Mouse (Mus musculus) right cerebral cortex, postnatal 25 days (tissue): ENCODE results near the gene Uprt.
A peak's percentile ranks its signal among the peaks of the same experiment; 100 is the strongest.

Experiments used
- DNase-seq: peaks from one replicate; pipeline ENCODE4 v3.0.0; 2022

Gene Uprt

DNA sequence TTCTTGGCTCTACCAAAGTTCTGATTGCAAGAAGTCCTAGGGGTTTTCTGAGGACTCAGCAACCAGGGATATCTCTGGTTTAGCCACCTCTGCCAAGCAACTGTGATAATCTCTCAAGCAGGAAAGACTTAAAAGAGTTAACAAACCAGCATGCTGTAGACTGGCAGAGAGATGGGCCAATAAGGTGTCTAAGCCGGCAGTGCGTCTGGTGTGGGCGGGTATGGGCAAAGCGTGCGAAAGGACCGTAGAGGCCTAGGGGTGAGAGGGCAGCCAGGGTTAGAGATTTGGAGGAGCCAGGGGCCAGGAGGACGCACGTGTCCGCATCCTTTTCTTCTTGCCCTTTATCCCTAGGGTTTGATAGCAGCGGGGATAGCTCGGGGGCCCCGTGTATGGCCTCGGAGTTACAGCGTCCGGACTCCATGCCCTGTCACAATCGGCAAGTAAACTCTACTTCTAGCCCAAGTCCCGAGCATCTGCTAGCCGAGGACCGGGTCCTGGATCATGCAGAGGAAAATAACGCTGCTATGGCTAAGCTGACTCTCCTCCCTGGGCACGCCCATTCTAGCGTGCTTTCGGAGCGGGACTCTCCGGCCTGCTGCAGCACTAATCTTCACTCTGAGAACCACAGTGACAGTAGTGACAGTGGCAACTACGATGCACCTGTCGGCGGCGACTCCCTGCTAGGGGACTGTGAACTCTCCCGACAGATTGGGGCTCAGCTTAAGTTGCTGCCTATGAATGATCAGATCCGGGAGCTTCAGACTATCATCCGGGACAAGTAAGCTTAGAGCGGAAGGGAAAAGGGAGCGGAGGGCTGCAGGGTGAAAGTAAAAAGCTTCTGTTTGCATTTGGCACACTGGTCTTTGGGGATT lies at the start of gene Uprt:
Gene Uprt, plus strand, starts transcription at position 247 of the 872 bp plus-strand sequence.
- DNase-seq = peak; percentile 75

DNA sequence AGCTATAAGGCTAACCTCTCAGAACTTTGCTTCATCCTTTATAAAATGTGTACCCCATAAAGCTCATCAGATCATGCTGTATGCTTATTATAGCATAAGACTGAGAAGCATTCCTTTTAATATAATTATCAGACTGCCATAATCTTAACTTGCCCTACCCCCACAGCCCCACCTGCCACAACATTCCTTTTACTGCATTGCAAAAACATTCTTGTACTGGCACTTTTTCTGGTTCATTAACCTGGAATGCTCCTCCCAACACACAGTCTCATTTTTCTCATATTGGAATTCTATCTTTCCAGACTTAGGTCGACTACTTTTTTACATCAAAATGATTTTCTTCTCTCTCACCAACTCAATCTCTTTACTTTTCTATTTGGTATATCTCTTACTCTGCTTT lies 49.2 kb upstream of the Uprt start:
- no peak for DNase-seq

DNA sequence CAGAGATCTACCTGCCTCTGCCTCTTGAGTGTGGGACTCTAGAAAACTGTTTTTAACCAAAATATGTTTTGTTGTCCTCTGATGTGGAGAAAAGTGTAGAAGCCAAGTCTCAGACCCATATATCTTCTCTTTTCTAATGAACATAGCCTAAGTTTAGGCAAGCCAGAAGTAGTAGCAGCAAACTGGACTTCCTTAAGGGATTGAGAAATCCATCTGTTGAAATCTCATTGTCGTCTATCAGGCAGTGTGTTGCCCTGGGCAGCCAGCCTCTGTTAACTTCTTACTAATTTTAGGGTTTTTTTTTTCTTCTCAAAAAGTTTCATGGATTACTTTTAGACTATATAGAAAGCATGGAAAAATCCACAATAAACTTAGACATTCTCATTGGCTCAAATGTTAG lies 30.2 kb upstream of the Uprt start:
- no peak for DNase-seq

DNA sequence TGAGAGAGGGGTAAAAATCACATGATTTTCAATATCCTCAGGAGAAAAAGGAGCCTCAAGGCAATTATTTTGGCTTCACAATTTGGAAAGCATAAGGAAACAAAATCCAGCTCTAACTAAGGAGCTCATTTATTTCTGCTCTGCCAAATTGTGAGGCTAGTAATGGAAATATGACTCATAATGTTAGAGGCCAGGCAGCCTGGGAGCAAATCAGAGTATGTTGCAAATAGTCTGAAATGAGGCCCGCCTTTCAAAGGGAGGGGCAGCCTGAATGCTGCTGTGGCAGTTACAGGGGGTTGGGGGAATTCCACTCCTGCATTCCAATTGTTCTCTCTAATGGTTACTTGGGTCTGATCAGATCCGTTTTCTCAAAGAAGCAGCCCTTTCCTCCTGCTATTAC lies 20.9 kb upstream of the Uprt start:
- no peak for DNase-seq

DNA sequence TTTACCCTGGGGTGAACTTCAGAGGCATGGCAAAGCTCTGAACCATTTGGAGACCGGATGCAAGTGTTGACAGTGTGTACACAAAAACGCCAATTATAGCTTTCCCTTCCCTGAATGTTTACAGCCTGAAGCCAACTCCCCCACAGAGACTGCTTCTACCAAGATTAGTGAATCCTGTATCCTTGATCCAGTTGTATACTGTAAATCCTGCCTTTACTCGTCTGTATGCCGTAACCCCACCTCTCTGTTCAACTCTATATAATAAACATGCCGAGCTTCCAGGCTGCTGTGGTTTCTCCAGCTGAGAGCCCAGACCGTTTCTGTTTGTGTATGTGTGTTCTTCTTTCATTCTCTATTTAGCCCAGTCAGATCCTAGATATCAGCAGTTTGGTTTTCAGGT lies 18.2 kb upstream of the Uprt start:
- DNase-seq = no peak

DNA sequence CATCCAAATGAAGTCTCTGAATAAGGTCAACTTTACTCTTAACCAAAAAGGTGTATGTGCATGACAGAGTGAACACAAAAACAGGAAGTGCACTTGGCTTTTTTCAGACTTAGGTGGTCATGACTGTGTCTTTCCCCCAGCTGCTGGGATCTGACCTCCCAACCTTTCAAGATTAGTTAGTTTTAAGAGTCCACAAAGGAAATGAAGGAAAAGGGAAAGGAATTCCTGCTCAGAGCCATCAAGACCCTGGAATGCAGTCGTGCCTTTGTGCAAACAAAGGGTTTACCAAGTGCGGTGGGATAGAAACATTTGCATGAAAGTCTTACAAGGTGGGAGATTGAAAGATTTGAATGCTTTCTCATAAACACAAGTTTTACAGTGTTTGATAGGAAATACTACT lies 4.6 kb upstream of the Uprt start:
- DNase-seq = no peak

DNA sequence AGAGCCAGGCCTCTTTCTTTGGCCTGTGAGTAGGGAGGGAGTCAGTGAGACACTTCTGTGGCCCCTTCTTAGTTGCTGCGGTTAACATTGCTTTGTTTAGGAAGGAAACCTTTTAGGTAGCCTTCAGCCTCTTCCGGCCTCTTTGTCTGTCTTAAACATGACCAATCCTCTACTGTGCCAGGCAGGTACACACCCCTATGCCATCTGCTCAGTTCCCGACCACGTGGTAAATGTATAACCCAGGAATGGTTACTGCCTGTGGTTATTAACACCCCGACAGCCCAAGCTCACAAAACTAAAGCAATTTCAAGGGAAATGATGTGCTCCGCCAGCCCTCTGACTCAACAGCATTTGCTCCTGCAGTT lies 808 bp downstream of the Uprt start:
- peak; percentile 15 for DNase-seq

DNA sequence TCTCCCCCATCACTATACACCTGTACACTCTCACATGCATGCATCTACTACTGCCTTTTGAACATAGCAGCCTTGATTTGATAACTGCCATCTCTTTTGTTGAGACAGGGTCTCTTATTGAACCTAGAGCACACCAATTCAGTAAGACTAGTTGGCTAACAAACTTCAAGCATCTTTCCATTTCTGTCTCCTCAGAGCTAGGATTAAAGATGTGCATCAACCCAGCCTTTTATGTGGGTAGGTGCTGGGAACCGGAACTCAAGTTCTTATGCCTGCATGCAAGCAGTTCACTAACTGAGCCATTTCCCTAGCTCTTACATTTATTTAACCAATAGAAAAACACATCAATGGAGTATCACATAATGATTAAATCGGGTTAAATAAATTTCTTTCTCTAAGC lies 3.0 kb downstream of the Uprt start:
- DNase-seq = no peak

DNA sequence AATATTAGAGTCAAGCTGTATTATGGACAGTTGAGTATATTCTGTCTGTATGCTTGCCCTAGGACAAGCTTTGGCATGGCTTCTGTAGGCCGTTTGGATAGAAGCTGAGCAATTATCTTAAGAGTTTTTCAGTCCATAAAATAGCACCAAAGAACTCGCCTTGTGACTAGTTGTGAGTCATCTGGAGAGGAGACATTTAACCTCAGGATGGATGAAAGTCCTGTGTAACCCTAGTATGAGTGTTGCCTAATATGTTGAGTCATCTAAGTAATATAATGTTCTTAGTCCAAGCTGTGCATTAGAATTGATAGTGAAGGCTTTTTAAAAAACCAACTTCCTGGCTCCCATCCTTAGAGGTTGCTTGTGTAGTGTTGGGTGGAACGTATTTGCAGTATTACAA lies 5.4 kb downstream of the Uprt start:
- no peak for DNase-seq

DNA sequence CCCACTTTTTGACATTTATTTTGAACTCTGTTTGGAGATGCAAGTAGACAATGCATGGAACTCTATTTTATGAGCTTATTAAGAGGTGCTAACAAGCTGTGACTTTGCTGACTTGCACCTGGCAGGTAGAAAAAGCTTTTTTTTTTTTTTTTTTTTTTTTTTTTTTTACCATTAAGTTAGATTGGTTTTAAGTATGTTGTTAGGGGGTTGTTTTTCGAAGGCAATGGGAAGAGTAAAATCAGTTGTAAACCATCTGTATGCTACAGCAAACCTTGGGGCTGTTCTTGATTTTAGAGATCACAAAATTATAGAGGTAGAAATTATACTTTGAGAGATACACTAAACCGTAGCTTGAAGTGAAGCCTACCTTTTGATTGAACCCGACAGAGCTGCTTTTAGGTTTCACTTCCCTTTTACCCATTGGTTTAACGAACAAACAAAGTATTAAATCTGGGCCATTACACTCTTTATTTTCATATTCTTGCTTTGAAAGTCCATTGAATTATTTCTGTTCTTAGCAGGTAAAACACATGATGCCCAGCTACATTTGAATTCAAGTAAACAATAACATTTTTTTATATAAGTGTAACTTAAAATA lies 6.4 kb downstream of the Uprt start:
- DNase-seq = no peak

DNA sequence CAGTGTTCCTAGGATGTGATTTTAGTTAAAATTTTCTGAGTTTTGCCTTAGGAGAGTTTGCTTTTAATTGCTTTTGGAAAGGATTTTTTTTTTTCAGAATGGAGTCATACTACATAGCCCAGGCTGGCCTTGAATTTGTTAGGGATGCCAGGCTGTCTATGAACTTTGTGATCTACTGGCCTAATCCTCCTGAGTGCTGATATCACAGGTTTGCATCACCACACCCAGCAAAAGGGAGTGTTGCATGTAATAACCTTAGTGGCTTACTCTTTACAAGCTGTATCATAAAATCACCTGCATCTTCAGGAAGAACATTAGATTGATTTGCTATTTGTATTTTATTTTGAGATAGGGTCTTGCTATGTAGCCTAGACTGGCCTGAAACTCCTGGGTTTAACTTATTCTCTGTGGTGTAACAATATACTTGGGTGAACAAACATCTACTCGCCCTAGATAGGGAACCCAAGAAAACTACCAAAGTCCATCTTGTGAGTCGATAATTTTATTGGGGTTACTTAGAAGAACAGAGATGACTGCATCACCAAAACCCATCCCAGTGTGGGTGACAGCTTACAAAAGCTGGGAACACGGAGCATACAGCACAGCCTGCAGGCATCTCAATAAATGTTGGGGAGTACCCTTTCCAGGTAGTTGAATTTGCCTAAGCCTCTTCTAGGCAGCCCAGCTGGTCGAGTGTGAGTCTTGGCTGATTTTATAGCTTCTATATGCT lies 7.2 kb downstream of the Uprt start:
- DNase-seq = no peak

DNA sequence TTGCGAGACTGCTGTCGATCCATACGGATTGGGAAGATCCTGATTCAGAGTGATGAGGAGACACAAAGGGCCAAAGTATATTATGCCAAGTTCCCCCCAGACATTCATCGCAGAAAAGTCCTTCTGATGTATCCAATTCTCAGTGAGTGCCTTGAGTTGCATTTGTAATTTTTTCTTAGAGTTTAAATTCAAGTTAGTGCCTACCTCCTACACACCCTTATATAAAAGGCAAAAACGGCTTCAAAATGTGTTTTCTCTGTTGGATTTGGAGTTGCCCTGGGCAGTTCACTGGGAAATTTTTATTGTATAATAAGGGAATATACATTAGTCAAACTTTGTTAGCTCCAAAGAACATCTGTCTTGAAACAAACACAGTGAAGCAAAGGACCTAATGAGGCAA lies 19.1 kb downstream of the Uprt start:
- DNase-seq = no peak

DNA sequence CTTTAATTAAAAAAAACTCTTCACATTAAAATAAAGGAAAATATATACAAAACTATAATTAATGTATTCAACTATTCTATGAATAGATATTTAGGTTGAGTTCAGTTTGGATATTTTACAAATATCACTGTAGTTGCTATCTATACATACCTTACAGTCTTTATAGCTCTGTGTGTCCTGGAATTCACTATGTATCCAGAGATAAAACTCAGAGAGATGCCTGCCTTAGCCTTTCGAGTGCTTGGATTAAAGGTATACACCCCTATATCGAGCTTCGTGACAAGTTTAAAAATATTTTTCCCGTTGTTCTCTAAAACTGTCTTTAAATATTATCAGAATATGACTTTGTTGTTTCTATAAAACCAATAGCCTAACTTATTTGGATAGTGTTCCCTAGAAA lies 60.0 kb downstream of the Uprt start:
- no peak for DNase-seq

DNA sequence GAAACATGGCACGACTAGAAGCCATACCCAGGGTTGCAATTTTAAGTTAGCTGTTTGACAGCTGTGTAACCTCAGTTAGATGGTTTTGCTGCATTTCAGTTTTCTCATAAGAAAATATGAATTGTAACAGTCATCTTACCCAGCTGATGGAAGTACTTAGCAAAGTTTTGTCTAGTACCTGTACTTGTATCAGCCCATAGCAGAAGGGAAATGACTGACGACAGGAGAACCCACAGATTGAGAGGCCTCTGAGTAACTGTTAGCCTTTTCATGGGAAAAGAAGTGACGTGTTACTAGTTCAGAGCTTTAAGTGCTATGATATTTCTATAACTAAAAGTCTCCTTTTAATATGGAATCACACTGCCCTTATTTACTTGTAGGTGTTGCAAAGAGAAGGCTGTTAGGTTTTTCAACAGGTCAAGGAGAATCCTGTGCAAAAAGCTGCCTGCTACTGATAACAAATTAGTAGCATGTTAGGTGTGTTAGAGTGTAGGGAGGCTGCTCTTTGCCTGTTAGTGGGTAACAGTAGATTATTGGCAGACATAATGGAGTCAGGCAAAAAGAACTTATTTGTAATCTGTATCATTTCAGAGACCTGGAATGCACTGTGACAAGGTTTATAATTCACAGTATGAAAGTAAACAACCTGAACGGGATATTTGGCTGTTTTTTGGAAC lies 61.4 kb downstream of the Uprt start:
- DNase-seq = no peak

DNA sequence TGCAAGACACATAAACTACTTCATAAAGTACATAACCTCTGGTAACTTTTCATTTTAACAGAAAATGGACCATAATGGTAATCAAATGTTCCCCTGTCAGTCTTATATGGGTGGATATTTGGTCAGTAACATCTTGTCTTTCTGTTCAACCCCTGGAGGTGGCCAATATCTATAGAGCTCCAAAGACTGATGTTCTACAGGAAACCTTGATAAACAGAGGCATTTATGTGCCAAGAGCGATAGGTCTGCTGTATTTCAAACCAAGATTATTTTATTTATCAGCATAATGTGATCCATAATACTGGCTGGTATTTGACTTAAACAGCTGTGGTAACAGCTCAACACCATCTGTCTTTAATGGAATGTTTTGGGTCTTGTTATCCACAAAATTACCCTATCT lies 62.7 kb downstream of the Uprt start:
- DNase-seq = no peak
